Mouse (Mus musculus) c-Kit-positive CD71-negative TER-119-negative erythroid progenitor cells, embryonic 14.5 days (primary cell): ENCODE measurements around the gene Ankrd13a.
"Not testable (repeated sequence)": the region's sequence is repeated elsewhere in the genome, so short reads cannot be mapped to it uniquely, and the experiment has no call there.

Experiments
- DNase-seq: peaks from one replicate; pipeline ENCODE4 v3.0.0-alpha.2; 2013; ENCODE audit warnings: low read depth

Ankrd13a gene

GRCm38 (mm10) chr5:114836886-114837285 lies 62.4 kb downstream of the Ankrd13a start:
- DNase-seq = no peak

GRCm38 (mm10) chr5:114840481-114840880 lies 66.0 kb downstream of the Ankrd13a start:
- not testable (repeated sequence) for DNase-seq

GRCm38 (mm10) chr5:114842155-114842554 lies 67.7 kb downstream of the Ankrd13a start:
- not testable (repeated sequence) for DNase-seq

- no peak for DNase-seq
These were observed 68.2 kb downstream of the Ankrd13a start for GRCm38 (mm10) chr5:114842674-114843073.

GRCm38 (mm10) chr5:114844371-114844770 lies 69.9 kb downstream of the Ankrd13a start:
- DNase-seq = not testable (repeated sequence)

GRCm38 (mm10) chr5:114851565-114852236 lies 77.2 kb downstream of the Ankrd13a start:
- DNase-seq = no peak

- not testable (repeated sequence) for DNase-seq
These were observed 78.9 kb downstream of the Ankrd13a start, which contains the start of gene 4930519G04Rik for GRCm38 (mm10) chr5:114853364-114853763. Gene 4930519G04Rik, plus strand, starts transcription at chr5:114853664.
